Mouse (Mus musculus) monocyte, adult 5-6 weeks (primary cell): ENCODE results near the gene Slc37a3. TPM values are rescaled to one million over a fixed set of nuclear protein-coding genes. Genes with fewer than 3 reads are reported as not detected.
"Not testable (repeated sequence)": the region's sequence is repeated elsewhere in the genome, so short reads cannot be mapped to it uniquely, and the experiment has no call there.

Experiments used
- ATAC-seq: fragments of 153-309, 156-312 bp; replicated peaks from 2 replicates; pipeline ENCODE4 v1.8.0; 2017; ENCODE audit warnings: mild to moderate bottlenecking; ENCODE audit not compliant: low TSS enrichment, insufficient number of reproducible peaks, severe bottlenecking, poor library complexity, low FRiP score
- total RNA-seq: library from RNA; stranded (forward); fragments of 200-1000, 200-491, 200-594 nt; gene quantifications from 3 replicates; pipeline ENCODE4 v1.2.3, GENCODE M21; 2017

Gene Slc37a3
- total RNA-seq, 1 experiment from 2014 or later: 44.5 TPM

DNA sequence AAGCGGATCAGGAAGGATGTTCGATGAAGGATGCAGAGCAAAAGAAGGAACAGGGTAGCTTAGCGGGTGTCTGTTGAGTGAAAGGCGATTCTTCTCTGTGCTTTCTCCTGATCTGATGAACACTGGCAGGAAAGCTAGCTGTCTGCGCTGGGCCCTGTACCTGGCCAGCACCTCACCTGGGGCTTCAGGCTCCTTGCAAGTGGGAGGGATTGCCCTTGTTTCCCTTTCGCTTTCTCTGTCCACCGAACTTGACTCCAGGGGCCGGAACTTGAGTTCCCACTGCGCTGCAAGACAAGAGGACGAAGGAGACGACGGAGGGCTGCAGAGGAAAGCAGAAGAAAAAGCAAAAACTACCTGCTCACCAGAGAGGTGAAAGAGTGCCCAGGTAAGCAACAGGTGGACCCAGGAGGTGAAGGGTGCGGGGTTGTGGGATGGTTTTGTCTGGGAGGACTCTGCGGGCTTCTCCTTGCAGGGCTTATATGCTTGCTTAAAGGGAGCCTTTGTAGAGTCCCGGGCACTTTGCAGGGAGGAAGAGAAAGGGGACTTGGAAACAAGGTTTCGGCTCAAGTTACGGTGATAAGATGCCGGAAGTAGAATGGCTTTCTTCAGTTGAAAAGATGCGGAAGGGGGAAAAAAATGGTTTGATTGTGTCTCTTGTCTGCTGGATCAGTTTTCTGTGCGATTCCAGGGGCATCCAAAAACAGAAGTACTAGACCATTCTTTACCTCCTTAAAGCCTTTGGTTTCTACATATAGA, 3.8 kb upstream of the Slc37a3 start, which contains the start of gene Rab19:
Gene Rab19 (plus strand): TSS at position 51 of the 756 bp plus-strand sequence.
- ATAC-seq: 0 out of 2 replicates have a peak, but pooled peaks have one; percentile 7

GRCm38 (mm10) chr6:39380276-39380675, 2.8 kb upstream of the Slc37a3 start:
- no peak for ATAC-seq

DNA sequence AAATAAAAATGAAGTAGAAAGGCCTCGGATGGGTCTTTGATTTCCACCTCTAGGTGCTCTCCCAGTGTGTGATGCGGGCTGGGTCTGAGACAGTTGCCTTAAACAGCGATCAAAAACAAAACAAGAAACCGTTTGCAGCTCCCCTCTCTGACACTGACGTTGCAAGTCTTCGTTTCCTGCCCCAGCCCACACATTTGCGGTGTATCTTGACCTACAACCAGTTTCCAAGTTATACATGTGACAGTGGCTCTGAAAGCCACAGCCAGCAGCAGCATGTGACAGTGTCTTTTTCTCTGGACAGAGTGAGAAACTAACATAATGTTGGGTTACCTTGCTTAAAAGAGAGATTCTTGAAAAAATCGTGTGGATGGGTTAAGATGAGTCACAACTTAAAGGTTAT, 2.3 kb upstream of the Slc37a3 start:
- peak; percentile 75 for ATAC-seq

GRCm38 (mm10) chr6:39379224-39379623, 1.7 kb upstream of the Slc37a3 start:
- peak; percentile 74 for ATAC-seq

- ATAC-seq: not testable (repeated sequence)
These were observed 823 bp upstream of the Slc37a3 start for GRCm38 (mm10) chr6:39378161-39378835.

- no peak for ATAC-seq
These were observed 700 bp downstream of the Slc37a3 start for GRCm38 (mm10) chr6:39376775-39377174.

DNA sequence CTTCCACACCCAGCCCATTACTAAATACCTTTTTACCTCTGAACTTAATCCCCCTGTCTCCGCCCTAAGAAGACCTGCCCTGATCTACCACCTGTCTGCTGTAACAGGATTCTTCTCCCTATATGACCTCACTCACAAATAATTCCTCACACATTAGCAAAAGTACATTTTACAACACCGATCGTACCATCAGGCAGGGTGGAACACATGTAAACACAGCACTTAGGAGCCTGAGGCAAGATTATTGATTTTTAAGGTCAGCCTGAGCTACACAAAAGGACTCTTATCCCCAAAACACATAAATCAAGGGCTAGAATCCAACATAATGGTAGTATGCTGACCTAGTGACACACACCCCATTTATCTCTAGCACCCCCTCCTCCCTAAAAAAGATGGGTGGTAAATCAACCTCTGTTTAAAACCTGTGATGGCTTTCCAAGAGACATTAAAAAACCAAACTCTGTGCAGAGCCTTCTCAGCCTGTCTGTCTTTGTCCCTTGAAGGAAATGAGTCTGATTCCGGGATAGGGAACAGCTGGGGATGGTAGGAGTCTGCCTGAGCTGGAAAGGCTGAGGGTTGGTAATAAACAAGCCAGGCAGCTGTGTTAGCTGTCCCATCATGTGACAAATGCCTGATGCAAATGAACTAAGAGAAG, 4.0 kb downstream of the Slc37a3 start:
- no peak for ATAC-seq

- ATAC-seq: peak; percentile 74
These were observed 4.7 kb downstream of the Slc37a3 start for GRCm38 (mm10) chr6:39372727-39373126.

GRCm38 (mm10) chr6:39372042-39372441, 5.4 kb downstream of the Slc37a3 start:
- ATAC-seq: no peak

DNA sequence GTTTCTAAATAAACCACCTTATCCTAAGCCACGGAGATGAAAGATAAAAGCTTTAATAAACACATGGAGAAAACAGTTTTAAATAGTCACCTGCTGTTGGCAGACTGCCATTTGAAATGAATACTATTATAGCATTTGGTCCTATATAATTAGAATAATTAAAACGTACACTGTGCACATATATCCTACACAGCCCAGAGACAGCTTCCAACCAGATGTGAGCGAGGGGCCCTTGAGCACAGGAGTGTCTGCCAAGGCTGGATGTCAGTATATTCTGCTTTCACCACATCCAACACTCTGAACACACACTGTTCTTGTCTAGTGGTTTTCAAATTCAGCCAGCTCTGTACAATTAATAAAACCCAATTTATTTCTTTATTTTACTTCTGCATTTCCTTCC, 7.8 kb downstream of the Slc37a3 start:
- no peak for ATAC-seq

- ATAC-seq: peak; percentile 29; the same call in 1 of the 2 replicates
These were observed 14.8 kb downstream of the Slc37a3 start for GRCm38 (mm10) chr6:39362684-39363083.

DNA sequence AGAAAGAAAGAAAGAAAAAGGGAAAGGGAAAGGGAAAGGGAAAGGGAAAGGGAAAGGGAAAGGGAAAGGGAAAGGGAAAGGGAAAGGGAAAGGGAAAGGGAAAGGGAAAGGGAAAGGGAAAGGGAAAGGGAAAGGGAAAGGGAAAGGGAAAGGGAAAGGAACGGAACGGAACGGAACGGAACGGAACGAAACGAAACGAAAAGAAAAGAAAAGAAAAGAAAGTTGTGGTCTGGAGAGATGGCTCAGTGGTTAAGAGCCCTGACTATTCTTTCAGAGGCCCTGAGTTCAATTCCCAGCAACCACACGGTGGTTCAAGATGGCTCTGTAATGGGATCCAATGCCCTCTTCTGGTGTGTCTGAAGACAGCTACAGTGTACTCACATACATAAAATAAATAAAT, 18.3 kb downstream of the Slc37a3 start:
- ATAC-seq: not testable (repeated sequence)

DNA sequence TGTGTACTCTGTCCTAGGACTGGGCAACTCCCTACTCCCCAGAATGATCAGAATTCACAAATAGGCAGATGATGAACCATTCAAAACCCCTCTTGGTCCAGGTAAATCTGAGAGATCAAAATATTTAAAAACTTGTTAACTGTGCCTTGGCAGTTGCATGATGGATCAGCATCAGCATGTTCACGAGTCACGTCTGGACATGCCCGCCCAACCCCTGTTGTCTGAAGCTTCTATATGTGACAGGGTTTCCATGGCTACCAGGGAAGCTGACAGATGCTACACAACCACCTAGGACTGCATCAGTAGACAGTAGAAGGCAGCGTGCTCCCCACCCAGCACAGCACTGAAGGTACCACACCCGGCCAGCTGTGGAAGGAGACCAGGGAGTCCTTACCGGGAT, 28.5 kb downstream of the Slc37a3 start:
- no peak for ATAC-seq

DNA sequence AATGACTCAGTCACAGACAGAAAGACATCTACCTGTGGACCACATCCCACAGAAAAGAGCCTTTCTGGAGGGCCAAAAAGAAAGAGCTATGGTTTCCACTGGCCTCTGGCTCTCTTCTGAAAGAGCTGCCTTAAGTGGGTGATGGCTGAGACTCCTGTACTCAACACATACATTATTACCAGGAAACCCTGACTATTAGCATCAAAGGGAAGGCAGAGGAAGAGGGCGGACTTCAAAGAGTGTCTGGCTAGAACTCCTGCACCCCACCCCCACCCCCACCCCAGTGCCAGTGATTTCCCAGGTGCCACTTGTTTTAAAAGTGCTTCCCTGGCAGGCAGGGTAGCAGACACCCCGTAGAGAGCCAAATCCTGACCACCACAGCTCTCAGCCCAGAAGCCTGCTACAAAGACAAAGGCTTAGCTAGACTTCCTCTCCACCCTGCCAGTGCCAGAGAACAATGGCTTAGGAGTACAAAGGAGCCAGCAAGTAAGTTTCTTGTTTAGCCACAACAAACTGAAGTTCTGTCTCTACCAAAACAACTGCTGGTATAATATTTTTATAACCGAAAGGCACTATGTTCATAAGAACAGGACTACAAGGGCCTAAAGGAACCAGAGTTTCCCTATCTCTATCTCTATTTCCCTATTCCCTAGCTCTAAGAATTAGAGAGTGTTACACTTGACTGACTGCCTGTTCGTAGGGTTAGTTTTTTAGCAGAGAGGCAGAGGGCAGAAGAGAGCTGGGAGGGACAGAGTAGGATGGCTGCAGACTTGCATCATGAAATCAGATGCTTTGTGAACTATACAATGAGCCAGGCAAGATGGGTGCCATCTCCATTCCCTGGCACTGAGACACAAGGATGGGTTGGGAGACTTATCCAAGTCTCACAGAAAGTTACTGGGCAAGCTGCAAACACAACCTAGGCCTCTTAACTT, 29.3 kb downstream of the Slc37a3 start:
- no peak for ATAC-seq

GRCm38 (mm10) chr6:39346991-39347501, 30.4 kb downstream of the Slc37a3 start:
- no peak for ATAC-seq

DNA sequence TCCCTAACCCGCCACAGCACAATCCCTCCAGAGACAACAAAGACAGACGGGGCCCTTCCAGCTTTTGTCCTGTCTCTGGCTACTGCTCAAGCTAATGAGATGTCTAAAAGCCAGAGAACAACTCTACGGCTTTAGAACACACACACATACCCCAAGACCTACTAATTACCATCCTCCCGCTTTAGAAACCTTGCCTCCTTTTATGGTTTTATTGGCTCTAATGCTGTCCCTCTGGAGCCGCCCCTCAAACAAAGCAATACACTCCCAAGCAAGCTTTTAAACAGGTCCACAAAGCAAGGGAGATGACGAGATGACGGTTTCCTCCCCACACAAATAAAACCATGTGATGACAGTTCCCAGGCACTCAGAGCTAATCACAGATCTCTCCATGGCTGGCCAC, 32.0 kb downstream of the Slc37a3 start:
- no peak for ATAC-seq

- ATAC-seq: peak; percentile 87
These were observed 33.5 kb downstream of the Slc37a3 start for GRCm38 (mm10) chr6:39344020-39344419.

GRCm38 (mm10) chr6:39341798-39342197, 35.7 kb downstream of the Slc37a3 start:
- ATAC-seq: no peak
